Mouse (Mus musculus) left cerebral cortex, postnatal 25 days (tissue): Measurements from ENCODE around the gene Ffar1. TPM values are rescaled to one million over a fixed set of nuclear protein-coding genes. Genes with fewer than 3 reads are reported as not detected.

Source experiments
- DNase-seq, 2 experiments: peaks; one replicate each; pipeline ENCODE4 v3.0.0; 2022; ENCODE audit warnings: low spot score in 2 of 2, mixed read lengths in 1 of 2
- intact Hi-C: fragments of 180-260 bp; cut with DNase I; formaldehyde crosslinking; loops from one replicate; pipeline ENCODE4 v1.15.1; 2025
- total RNA-seq, 2 experiments: library from RNA; stranded (reverse); gene quantifications; 2 replicates each; pipeline ENCODE4 v1.2.3; 2021

Gene Ffar1
- total RNA-seq: not detected

- intact Hi-C loops: loop anchor here (5.0 kb wide), 1 partner anchor 179 kb away; no protein-coding TSS in a partner anchor
Observed at GRCm38 (mm10) chr7:30861464-30861863, at the start of gene Ffar1. Ffar1 (minus strand) TSS chr7:30861564.

GRCm38 (mm10) chr7:30909773-30910172 lies 48.4 kb upstream of the Ffar1 start:
- no peak for DNase-seq
- intact Hi-C loops: no loop called here

More at GRCm38 (mm10) chr7:30861464-30861863, at the start of gene Ffar1:
- no peak for DNase-seq

- DNase-seq: no peak
- intact Hi-C loops: no loop called here
Observed at GRCm38 (mm10) chr7:30908992-30909431, 47.6 kb upstream of the Ffar1 start.

GRCm38 (mm10) chr7:30908277-30908991 lies 47.1 kb upstream of the Ffar1 start:
- intact Hi-C loops: no loop called here
- no peak for DNase-seq

- intact Hi-C loops: no loop called here
- peak; percentile 36 to 44 for DNase-seq
Observed at GRCm38 (mm10) chr7:30904042-30904441, 42.7 kb upstream of the Ffar1 start.

- DNase-seq: no peak
- intact Hi-C loops: no loop called here
Observed at GRCm38 (mm10) chr7:30895217-30895616, 33.9 kb upstream of the Ffar1 start.

GRCm38 (mm10) chr7:30892515-30892914 lies 31.2 kb upstream of the Ffar1 start:
- intact Hi-C loops: no loop called here
- no peak for DNase-seq

- DNase-seq: no peak
- intact Hi-C loops: no loop called here
Observed at GRCm38 (mm10) chr7:30891746-30892145, 30.4 kb upstream of the Ffar1 start.

- intact Hi-C loops: no loop called here
- no peak for DNase-seq
Observed at GRCm38 (mm10) chr7:30890681-30891080, 29.3 kb upstream of the Ffar1 start.

- no peak for DNase-seq
Observed at GRCm38 (mm10) chr7:30888786-30889185, 27.4 kb upstream of the Ffar1 start.

GRCm38 (mm10) chr7:30887568-30888188 lies 26.3 kb upstream of the Ffar1 start:
- DNase-seq: peak in 1 of 2 experiments; percentile 20
- intact Hi-C loops: no loop called here

More at GRCm38 (mm10) chr7:30888786-30889185, 27.4 kb upstream of the Ffar1 start:
- intact Hi-C loops: no loop called here

GRCm38 (mm10) chr7:30886852-30887251 lies 25.5 kb upstream of the Ffar1 start:
- DNase-seq: no peak
- intact Hi-C loops: no loop called here

- intact Hi-C loops: no loop called here
Observed at GRCm38 (mm10) chr7:30884047-30884446, 22.7 kb upstream of the Ffar1 start.

GRCm38 (mm10) chr7:30881367-30881766 lies 20.0 kb upstream of the Ffar1 start:
- DNase-seq: no peak
- intact Hi-C loops: no loop called here

More at GRCm38 (mm10) chr7:30884047-30884446, 22.7 kb upstream of the Ffar1 start:
- DNase-seq: no peak

- intact Hi-C loops: no loop called here
- DNase-seq: no peak
Observed at GRCm38 (mm10) chr7:30880176-30880575, 18.8 kb upstream of the Ffar1 start, which contains the start of gene Cd22. Cd22 (minus strand) TSS chr7:30880342.

- no peak for DNase-seq
- intact Hi-C loops: no loop called here
Observed at GRCm38 (mm10) chr7:30878950-30879349, 17.6 kb upstream of the Ffar1 start.

GRCm38 (mm10) chr7:30873083-30873482 lies 11.7 kb upstream of the Ffar1 start:
- intact Hi-C loops: loop anchor here (5.0 kb wide), 1 partner anchor 79 kb away; no protein-coding TSS in a partner anchor
- DNase-seq: peak; percentile 55 to 65

- intact Hi-C loops: loop anchor here (5.0 kb wide), 1 partner anchor 181 kb away; no protein-coding TSS in a partner anchor
- no peak for DNase-seq
Observed at GRCm38 (mm10) chr7:30863386-30863785, 2.0 kb upstream of the Ffar1 start.

GRCm38 (mm10) chr7:30859635-30860402 lies 1.5 kb downstream of the Ffar1 start:
- DNase-seq: peak; percentile 58
- intact Hi-C loops: loop anchor here (2.0 to 5.0 kb wide), 6 partner anchors 53 to 273 kb away; partner anchors contain the start of genes Dmkn, Kmt2b and Tmem147

- intact Hi-C loops: loop anchor here (2.0 to 5.0 kb wide), 5 partner anchors 52 to 272 kb away; partner anchors contain the start of genes Dmkn, Kmt2b and Tmem147
- DNase-seq: peak; percentile 76 to 85
Observed at GRCm38 (mm10) chr7:30859290-30859634, 2.1 kb downstream of the Ffar1 start.
